Mouse (Mus musculus) frontal cortex, adult 2 months (tissue): ENCODE results near the gene Acvr2b. TPM values are rescaled to one million over a fixed set of nuclear protein-coding genes. Genes with fewer than 3 reads are reported as not detected.
A peak's percentile ranks its signal among the peaks of the same experiment; 100 is the strongest.

ENCODE experiments used
- DNase-seq, 2 experiments: peaks; one replicate each; pipeline ENCODE4 v3.0.0; 2022; ENCODE audit warnings: low spot score in 1 of 2; ENCODE audit errors: extremely low spot score in 1 of 2
- polyA plus RNA-seq: library from polyadenylated mRNA; depleted of rRNA; stranded (reverse); fragments of >200 nt; gene quantifications from 2 replicates; pipeline ENCODE4 v1.2.3, GENCODE M21; 2012; rRNA removed

Acvr2b gene
- polyA plus RNA-seq, 1 experiment: 8.4 TPM

DNA sequence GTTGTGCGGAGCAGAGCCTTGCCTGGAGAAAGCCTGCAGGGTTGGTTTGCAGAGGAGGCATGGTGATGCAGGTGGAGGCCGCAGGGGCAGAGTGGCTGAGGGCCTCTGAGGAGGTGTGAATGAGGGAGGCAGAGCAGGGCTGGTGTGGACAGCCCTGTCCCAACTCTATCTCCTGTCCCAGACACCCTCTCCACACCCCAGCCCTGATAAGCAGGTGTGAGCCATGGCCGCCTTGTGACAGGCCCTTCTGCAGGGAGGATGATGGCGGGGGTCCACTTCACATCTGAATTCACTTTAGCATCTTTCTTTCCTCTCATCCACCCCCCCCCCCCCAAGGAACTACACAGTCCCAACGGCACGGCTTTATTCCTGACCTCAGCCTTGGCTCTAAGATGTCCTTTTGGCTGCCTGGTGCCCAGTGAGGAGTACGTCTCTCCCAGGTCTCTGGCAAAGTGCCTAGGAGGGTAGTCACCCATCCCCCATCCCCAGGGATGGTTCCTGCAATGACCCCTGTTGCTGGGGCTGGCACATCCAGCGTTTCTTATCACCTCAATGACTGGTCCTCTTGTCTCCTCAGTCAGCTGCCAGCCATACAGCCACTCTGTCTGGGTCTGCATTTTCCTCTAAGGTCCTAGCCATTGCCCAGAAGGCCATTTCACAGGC lies 67.9 kb downstream of the Acvr2b start:
- DNase-seq: no peak

DNA sequence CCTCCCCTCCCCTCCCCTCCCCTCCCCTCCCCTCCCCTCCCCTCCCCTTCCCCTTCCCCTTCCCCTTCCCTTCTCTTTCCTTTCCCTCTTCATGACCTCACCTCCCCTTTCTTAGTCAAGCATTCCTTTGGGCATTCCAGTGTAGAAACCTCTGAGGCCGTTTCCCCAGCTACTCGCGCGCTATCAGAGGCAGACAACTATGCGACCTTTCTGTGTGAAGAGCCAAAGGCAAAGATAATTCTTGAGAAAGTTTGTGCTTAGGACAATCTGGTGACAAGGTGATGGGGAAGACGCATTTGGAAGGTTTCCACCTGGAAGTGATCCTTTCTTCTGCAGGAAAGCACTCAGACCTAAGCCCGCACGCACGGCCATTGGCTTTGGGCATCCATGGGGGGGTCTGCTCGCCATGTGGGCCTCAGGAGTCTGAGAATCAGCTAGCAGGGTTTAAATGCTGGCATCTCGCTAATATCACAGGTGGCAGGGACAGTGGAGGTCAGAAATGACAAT lies 70.5 kb downstream of the Acvr2b start:
- no peak for DNase-seq

DNA sequence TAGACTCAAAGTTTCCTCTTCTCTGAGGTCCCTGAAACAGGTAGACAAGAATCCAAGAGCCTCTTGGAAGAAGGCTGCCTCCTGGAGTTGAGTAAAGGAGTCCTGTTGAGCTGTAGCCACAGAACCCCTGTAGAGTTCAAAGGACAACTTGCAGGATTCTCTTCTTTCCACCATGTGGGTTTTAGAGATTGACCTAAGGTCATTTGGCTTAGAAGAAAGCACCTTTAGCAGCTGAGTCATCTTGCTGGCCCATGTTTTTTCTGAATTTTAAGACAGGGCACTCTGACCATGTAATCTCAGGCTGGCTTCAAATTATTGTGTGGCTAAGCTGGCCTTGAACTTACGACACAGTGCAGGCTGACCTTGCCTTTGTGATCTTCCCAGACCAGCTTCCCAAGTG lies 71.1 kb downstream of the Acvr2b start:
- no peak for DNase-seq

DNA sequence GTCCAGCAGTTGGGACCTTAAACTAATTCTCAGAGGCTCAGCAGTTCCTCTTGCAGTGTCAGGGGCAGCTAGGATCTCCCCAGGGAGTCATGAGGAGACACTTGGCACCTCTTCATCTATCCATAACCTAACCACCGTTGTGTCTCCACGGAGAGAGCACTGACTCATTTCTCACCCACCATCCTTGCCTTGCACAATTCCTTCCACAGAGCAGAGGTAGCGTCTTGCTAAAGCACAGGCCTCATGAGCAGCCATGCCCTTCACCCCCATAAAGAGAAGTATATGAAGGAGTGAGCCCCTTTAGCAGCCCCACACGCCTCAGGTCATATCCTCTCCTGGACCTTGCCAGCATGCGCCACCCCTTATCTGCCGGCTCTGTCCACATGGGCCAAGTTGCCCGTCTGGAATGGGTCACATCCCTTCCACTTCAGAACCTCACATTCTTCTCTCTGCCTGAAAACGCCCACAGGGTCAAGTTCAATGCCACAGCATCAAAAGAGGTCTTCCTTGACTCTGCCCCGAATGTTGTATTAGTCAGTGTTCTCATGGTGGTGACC lies 71.8 kb downstream of the Acvr2b start:
- peak in 1 of 2 experiments; percentile 33 for DNase-seq

DNA sequence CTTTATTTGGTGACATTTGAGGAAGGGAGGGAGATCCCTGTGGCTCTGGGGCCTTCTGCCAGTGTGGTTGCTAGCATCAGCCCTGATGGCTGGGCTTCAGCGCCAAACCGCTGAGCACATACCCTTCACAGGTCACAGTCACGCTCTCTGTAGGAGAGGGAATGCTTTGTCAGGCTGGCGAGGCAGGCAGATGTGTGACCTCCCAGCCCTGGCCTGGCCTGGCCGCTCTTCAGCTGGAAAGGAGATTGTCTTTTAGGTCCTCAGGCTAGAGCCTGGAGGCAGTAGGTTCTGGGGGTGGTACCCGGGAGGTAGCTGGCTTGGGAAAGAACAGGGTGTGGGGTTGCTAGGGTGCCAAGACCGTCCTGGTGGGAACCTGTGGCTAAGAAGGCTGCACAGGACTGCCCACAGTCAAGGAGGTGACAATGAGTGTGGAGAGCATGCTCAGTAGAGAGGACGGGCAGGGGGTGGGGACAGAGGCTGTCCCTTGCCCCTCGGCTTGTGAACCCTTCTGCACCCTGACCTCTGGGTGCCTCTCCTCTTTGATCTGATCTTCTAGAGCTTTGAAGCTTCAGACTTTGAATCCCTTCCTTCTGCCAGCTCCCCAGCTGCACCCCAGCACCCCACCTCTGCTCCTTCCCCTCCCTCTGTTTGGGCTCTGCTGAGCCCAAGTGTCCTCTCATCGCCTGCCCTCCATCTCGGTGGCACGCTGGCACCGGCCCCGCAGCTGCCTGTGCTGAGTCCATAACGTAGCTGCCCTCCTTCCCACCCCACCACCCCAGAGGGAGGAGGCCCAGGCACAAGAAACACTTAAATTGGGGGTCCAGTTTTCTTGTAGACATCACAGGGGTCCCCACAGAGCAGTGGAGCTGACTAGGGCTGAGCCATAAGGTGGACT lies 73.0 kb downstream of the Acvr2b start:
- no peak for DNase-seq

- DNase-seq: no peak
Observed at GRCm38 (mm10) chr9:119477754-119478153, 75.8 kb downstream of the Acvr2b start.

- DNase-seq: no peak
Observed at GRCm38 (mm10) chr9:119478345-119478744, 76.4 kb downstream of the Acvr2b start.

GRCm38 (mm10) chr9:119479297-119479696 lies 77.4 kb downstream of the Acvr2b start:
- no peak for DNase-seq

DNA sequence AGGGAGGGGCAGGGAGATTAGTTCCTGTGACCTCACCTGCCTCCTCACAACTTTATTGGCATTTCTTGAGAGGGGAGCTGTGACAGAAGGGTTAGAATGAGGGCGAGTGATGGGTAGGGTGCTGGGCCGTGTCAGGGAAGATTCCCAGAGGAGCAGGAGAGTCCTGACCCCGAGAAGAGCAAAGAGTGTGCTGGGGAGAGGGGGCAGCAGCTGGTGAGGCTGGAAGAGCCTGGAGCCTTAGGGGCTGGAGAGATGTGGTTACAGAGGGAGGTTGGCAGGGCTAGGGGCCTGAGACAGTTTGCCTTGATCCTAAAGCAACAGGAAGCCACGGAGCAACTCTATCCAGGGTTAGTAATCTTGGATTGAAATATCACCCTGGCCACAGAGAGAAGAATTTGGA lies 79.7 kb downstream of the Acvr2b start:
- DNase-seq: no peak

- no peak for DNase-seq
Observed at GRCm38 (mm10) chr9:119483554-119484353, 81.8 kb downstream of the Acvr2b start.

GRCm38 (mm10) chr9:119484420-119484819 lies 82.5 kb downstream of the Acvr2b start:
- DNase-seq: no peak

Other genes with a start within 250 kb of the Acvr2b start
- 0.80 and 1.7 TPM in 2 replicates for gene Acaa1b, start 245.0 kb upstream of the Acvr2b start, polyA plus RNA-seq
- gene Gm47289, start 243.0 kb upstream of the Acvr2b start, polyA plus RNA-seq: not detected in 2 replicates
- gene Slc22a13, start 193.0 kb upstream of the Acvr2b start, polyA plus RNA-seq: not detected in 2 replicates
- gene Oxsr1, start 79.7 kb upstream of the Acvr2b start, polyA plus RNA-seq: 46.6 and 51.5 TPM in 2 replicates
- 132 and 141 TPM in 2 replicates for gene Acaa1a, start 62.4 kb upstream of the Acvr2b start, polyA plus RNA-seq
- gene Myd88, start 60.7 kb upstream of the Acvr2b start, polyA plus RNA-seq: 5.2 and 5.5 TPM in 2 replicates
- gene Xylb, start 44.7 kb upstream of the Acvr2b start, polyA plus RNA-seq: 6.8 and 7.3 TPM in 2 replicates
- not detected in 2 replicates for gene Slc22a14, start 36.6 kb upstream of the Acvr2b start, polyA plus RNA-seq
- 13.3 and 13.6 TPM in 2 replicates for gene Exog, start 42.8 kb downstream of the Acvr2b start, polyA plus RNA-seq
- 2.1 and 2.2 TPM in 2 replicates for gene Scn5a, start 176.9 kb downstream of the Acvr2b start, polyA plus RNA-seq